Mouse (Mus musculus): ENCODE results near the gene Med24. TPM values are rescaled to one million over a fixed set of nuclear protein-coding genes. Genes with fewer than 3 reads are reported as not detected.
A peak's percentile ranks its signal among the peaks of the same experiment; 100 is the strongest.

The Med24 gene
- total RNA-seq, 2 experiments from 2014 or later, result 126 to 134 TPM

DNA sequence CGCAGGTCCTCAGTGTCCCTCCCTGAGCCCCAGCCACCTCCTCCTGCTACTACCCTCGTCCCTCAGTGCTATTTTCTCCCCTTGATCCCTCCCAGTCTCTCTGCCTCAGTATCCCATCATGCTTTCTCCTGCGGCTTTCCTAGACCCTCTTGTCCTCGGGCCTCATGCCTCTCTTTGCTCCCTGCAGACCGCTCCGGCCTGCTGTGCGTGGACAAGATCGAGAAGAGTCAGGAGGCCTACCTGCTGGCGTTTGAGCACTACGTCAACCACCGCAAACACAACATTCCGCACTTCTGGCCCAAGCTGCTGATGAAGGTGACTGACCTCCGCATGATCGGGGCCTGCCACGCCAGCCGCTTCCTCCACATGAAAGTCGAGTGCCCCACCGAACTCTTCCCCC lies 34.9 kb upstream of the Med24 start:
- intact Hi-C loops (cut with DNase I), result no loop called here
- H3K27ac ChIP-seq, result no peak overlapping the region
- TF ChIP-seq CTCF (IDR thresholded peaks at IDR 0.05), result no peak
- DNase-seq (ENCODE audit: extremely low spot score in 1 of 2, low spot score in 2 of 2), result no peak
- no peak overlapping the region for H3K4me3 ChIP-seq

DNA sequence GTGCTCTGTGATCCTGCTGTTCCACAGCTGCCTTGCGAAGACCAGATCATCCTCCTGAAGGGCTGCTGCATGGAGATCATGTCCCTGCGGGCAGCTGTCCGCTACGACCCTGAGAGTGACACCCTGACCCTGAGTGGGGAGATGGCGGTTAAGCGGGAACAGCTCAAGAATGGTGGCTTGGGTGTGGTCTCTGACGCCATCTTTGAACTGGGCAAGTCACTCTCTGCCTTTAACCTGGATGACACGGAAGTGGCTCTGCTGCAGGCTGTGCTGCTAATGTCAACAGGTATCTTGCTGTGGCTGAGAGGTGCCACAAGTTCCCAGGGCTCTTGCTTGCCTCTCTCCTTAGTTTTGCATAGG lies 34.2 kb upstream of the Med24 start:
- DNase-seq (ENCODE audit: extremely low spot score in 1 of 2, low spot score in 2 of 2), result peak in 1 of 2 experiments; percentile 15
- Histone ChIP-seq H3K27ac (peak overlapping the region; percentile 61), H3K4me3 (no peak overlapping the region)
- intact Hi-C loops (cut with DNase I), result no loop called here
- no peak for TF ChIP-seq CTCF (IDR thresholded peaks at IDR 0.05)

DNA sequence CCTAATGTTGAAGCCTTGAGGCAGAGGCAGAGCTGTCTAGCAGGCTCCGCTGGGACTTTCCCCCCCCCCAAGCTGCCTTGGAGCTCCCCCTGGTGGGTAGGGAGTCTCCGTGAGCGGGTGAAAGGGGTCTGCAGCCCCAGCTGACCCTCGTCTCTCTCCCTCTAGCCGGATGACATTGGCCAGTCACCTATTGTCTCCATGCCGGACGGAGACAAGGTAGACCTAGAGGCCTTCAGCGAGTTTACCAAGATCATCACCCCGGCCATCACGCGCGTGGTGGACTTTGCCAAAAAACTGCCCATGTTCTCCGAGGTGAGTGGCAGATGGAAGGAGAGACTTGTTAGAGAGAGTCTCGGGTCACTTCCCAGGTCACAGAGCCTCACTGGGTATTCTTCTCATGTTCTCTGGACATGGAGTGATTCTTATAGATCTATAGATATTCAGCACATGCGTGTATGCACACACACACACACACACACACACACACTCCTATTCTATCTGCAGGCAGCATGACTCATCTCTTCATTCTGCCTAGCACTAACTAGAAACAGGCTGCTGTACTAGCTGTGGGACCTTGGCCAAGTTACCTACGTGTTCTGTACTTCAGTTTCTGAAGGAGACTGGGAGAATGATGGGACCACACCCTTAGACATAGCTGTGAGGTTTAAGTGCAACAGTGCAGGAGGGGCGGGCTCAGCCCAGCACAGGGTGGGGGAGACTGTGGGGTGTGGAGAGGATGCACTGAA lies 33.7 kb upstream of the Med24 start:
- DNase-seq (ENCODE audit: extremely low spot score in 1 of 2, low spot score in 2 of 2), result peak; percentile 55 to 65
- peak; percentile 60 for TF ChIP-seq CTCF (IDR thresholded peaks at IDR 0.05)
- H3K4me3 ChIP-seq, result no peak overlapping the region
- intact Hi-C loops (cut with DNase I), result no loop called here
- H3K27ac ChIP-seq, result peak overlapping the region; percentile 61

DNA sequence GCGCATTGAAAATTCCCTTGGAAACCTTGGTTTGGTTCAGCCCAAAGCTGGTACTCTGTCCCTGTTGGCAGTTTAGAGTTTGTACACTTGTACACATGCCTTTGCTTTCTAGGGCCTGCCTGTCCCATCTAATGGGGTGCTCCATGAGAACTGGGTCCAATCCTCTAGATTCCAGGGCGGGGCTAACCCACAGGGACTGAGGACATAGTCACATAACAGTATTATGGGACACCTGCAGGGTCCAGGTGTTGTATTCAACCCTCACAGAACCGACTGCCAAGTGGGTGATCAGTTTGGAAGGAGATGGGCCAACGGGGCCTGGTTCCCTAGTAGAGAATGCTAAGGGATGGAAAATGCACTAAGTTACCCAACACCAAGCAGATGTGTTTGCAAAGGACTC lies 32.7 kb upstream of the Med24 start:
- intact Hi-C loops (cut with DNase I), result no loop called here
- Histone ChIP-seq H3K27ac (peak overlapping the region; percentile 57; the same call in 1 of the 2 replicates), H3K4me3 (no peak overlapping the region)
- no peak for TF ChIP-seq CTCF (IDR thresholded peaks at IDR 0.05)
- peak in 1 of 2 experiments; percentile 11 for DNase-seq (ENCODE audit: extremely low spot score in 1 of 2, low spot score in 2 of 2)

DNA sequence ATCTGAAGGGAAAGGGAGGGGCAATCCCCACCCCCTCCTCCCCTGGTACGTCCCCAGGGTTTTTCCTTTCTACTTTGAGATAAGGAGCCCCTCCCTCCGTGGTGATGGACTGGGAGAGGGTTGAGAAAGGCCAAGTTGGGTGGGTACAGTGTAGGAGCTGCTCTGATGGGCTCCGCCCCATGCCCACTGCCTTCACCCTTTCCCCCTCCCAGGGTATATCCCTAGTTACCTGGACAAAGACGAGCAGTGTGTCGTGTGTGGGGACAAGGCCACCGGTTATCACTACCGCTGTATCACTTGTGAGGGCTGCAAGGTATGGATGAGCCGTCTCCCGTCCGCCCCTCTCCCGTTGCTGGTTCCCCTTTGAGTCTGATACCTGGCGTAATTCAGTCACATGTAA lies 27.5 kb upstream of the Med24 start:
- no peak overlapping the region for H3K4me3 ChIP-seq
- DNase-seq (ENCODE audit: extremely low spot score in 1 of 2, low spot score in 2 of 2), result no peak
- TF ChIP-seq CTCF (IDR thresholded peaks at IDR 0.05), result no peak
- no peak overlapping the region for H3K27ac ChIP-seq
- intact Hi-C loops (cut with DNase I), result no loop called here

DNA sequence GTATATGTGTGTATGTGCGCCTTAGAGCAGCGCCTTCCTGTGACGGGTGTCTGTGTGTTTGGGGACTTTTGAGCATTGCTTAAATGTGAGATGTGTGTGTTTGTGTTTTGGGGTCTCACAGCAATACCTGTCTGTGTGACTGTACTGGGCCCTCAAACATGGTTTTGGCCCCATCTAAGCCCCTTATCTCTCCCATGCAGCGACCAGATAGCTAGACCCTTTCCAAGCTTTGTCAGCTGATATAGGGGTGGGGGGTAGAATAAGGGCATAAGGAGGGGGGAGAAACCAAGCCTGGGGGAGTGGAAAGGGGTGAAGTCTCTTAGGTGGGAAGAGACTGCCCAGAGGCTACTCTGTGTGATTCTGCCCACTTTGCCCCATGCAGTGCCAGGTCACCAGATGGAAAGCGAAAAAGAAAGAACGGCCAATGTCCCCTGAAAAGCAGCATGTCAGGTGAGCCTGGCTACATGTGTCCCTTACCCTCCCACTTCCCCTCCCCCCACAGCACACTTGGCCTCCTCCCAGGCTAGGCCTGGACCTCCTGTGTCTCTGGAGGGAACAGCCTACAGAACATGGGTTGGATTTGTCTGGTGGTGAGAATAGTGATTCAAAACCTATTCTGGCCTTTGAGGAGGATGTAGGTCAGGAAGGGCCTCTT lies 26.6 kb upstream of the Med24 start:
- TF ChIP-seq CTCF (IDR thresholded peaks at IDR 0.05), result no peak
- no peak overlapping the region for H3K4me3 ChIP-seq
- peak overlapping the region; percentile 9; the same call in 1 of the 2 replicates for H3K27ac ChIP-seq
- DNase-seq (ENCODE audit: extremely low spot score in 1 of 2, low spot score in 2 of 2), result no peak
- intact Hi-C loops (cut with DNase I), result loop anchor here (2.0 kb wide), 1 partner anchor 15 kb away; the partner anchor contains the start of gene Thra

DNA sequence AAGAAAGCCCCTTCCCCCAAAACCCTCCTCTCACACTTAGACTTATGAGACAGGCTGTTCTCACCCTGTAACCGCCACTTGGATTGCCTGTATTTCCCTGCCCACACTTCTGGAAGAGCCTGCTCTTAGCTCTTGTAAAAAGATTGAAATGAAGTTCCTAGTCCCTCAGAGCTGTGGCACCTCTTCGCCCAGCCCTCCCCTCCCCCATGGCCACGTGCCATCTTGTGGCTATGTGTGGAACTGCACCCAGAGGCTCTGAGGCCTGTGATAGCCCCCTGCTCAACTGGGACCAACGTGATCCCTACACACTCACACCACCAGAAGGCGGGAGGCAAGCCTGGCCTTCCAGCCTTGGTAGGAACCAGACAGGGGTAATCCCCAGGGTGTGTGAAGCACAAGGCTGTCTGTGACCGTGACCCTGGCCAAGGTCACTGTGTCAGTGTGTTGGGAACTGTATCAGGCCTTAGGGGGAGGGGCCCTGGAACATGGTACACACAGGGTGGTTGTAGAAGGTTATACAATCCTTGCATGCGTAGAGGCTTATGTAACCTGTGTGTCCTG lies 25.5 kb upstream of the Med24 start:
- peak; percentile 64 to 75 for DNase-seq (ENCODE audit: extremely low spot score in 1 of 2, low spot score in 2 of 2)
- Histone ChIP-seq H3K4me3 (no peak overlapping the region), H3K27ac (peak overlapping the region; percentile 88)
- intact Hi-C loops (cut with DNase I), result loop anchor here (2.0 to 5.0 kb wide), 2 partner anchors 14 to 37 kb away; partner anchors contain the start of gene Thra
- peak; percentile 88 for TF ChIP-seq CTCF (IDR thresholded peaks at IDR 0.05)

DNA sequence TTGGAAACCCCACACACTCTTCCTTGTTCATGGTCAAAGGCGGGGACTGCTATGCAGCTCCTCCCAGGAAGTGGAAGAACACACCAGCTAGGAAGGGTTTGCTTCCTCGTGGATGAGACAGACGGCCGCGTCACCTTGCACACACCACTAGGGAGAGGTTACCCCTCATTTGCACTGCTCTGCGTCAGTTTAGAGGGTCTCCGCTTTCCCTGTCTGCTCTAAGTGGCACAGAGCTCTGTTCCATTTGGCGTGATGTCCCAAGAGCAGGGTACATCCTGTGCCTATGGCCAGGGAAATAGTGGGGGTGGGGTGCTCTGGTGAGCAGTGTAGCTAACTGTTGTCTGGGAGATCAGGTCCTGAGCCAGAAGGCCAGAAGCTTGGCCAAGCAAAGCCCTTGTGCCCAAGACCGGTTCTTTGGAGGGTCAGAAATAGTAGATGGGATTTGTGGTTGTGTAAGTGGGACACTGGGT lies 25.0 kb upstream of the Med24 start:
- intact Hi-C loops (cut with DNase I), result loop anchor here (2.0 to 5.0 kb wide), 2 partner anchors 13 to 37 kb away; partner anchors contain the start of gene Thra
- DNase-seq (ENCODE audit: extremely low spot score in 1 of 2, low spot score in 2 of 2), result peak; percentile 31 to 39
- H3K4me3 ChIP-seq, result no peak overlapping the region
- H3K27ac ChIP-seq, result peak overlapping the region; percentile 88
- no peak for TF ChIP-seq CTCF (IDR thresholded peaks at IDR 0.05)

DNA sequence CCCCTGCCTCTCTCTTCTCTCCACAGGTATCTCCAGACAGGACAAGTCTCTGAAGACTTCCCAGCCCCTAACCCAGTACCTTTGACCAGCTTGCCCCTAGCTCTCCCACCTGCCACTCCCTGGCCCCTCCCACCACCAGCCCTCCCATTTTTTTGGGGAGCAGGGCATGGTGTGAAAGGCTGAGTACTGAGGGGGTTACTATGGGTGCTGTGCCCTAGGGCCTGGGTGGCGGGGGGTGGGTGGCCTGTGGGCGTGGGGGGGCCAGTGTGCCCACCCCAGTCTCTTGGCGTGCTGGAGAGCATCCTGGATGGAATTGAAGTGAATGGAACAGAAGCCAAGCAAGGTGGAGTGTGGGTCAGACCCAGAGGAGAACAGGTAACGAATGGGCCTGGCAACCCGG lies 24.0 kb upstream of the Med24 start:
- Histone ChIP-seq H3K4me3 (no peak overlapping the region), H3K27ac (peak overlapping the region; percentile 88)
- no peak for TF ChIP-seq CTCF (IDR thresholded peaks at IDR 0.05)
- intact Hi-C loops (cut with DNase I), result loop anchor here (5.0 kb wide), 1 partner anchor 36 kb away; no protein-coding TSS in a partner anchor
- DNase-seq (ENCODE audit: extremely low spot score in 1 of 2, low spot score in 2 of 2), result no peak

DNA sequence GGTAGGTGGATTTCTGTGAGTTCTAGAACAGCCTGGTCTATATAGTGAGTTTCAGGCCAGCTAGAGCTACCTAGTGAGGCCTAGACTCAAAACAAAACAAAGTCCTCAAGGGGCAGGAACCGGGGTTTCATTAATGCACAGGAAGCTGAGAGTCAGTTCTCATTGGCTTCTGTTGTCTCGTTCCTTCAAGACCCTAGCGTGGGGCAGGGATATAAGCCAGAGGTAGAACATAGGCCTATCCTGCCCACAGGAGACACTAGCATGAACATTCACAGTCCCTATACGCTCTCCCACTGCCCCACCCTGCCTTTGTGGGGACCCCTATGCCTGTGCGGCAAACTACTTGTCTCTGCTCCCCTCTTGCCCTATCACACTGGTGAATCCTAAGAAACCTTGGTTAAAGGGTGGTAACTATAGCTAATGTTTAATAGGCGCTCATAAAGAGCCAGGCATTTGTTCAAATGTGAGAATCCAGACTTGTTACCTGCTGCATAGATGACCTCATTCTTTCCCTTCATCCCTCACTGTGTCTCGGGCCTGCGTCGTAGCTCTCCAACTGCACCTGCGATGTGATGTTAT lies 23.4 kb upstream of the Med24 start:
- H3K27ac ChIP-seq, result peak overlapping the region; percentile 88
- TF ChIP-seq CTCF (IDR thresholded peaks at IDR 0.05), result no peak
- no peak for DNase-seq (ENCODE audit: extremely low spot score in 1 of 2, low spot score in 2 of 2)
- intact Hi-C loops (cut with DNase I), result loop anchor here (5.0 kb wide), 1 partner anchor 35 kb away; no protein-coding TSS in a partner anchor
- H3K4me3 ChIP-seq, result no peak overlapping the region

DNA sequence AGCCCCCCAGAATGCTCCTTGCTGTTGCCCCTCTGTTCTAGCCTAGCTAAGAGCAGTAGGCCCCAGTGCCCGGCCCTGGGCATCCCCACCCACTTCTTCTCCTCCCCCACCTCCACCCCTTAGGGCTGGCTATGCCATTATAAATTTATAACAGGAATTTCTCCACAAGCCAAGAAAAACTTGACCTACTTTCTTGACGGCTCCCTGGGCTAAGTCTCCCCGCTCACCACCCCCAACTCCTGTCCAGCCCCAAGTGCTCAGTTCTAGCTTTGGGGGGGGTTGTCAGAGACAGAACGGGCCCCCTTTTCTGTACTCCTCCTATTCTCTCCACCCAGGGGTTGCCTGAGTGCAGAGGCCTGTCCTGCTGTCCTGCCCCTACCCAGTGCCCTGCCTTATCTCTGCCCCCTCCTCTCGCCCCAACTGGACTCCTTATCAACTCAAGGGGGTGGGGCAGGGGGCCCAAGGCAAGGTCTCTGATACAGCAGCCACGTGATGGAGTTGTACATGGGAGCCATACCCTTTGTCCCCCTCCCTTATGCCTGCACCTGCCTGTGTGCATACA lies 22.1 kb upstream of the Med24 start:
- H3K27ac ChIP-seq, result peak overlapping the region; percentile 88
- intact Hi-C loops (cut with DNase I), result loop anchor here (5.0 kb wide), 1 partner anchor 34 kb away; no protein-coding TSS in a partner anchor
- no peak for TF ChIP-seq CTCF (IDR thresholded peaks at IDR 0.05)
- peak overlapping the region; percentile 32 for H3K4me3 ChIP-seq
- DNase-seq (ENCODE audit: extremely low spot score in 1 of 2, low spot score in 2 of 2), result peak in 1 of 2 experiments; percentile 12
